Comparison of ENCODE assay signal across 8 mouse cellular contexts in the genomic region with DNA sequence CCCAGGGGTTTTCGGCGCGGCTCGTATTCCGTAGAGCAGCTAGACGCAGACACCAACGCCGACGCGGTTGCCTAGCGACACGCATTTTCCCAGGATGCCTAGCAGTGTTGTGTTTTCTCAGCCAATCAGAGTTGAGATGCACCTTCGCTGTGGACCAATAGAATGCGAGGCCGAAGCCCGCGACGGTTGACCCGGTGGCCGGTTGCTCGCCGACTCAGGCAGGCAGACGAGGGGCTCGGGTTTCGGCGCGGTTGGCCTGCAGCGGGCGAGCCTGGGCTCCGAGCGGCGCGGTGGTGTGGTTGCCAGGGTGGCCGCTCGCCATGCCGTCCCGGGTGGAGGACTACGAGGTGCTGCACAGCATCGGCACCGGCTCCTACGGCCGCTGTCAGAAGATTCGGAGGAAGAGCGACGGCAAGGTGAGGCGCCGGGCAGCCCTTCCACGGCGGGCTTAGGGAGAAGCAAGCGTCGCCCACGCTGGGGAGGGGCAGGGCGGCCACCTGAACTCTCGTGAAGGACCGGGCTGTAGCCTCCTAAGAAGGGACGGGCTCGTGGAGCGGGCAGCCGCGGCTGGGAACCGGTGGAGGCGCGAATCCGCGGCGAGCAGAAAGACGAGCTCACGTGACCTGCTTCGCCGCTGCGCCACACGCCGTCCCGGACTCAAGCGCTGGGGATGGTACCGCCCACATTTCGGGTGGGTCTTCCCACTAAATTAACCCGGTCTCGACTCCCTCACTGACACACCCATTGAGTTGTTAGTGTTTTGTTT. TPM values are rescaled to one million over a fixed set of nuclear protein-coding genes. Genes with fewer than 3 reads are reported as not detected.
DNase-seq lines count a peak whose midpoint lies in the region; ATAC-seq and TF ChIP-seq lines count a peak whose summit lies in the region.

A gene (plus strand): TSS at position 119 of the 766 bp plus-strand sequence.

- under 1% methylated on average over 79 of the region's 79 CpGs for WGBS in forebrain, embryonic 16.5 days
- WGBS in lung, embryonic 15.5 days = under 1% methylated on average over 79 of the region's 79 CpGs

- peak within 1 kb of the TSS; percentile 81 for H3K4me3 ChIP-seq in G1E (ENCODE audit: low read depth, low read length)
- H3K4me3 ChIP-seq in forebrain, embryonic 16.5 days (replicated peaks; ENCODE audit: low read length) = peak within 1 kb of the TSS; percentile 87
- peak within 1 kb of the TSS; percentile 93 for H3K4me3 ChIP-seq in lung, embryonic 15.5 days

- DNase-seq in G1E (ENCODE audit: low spot score) = peak; percentile 97
- peak; percentile 93 to 96 for DNase-seq in cerebellum, adult 18-20 months
- peak; percentile 98 for DNase-seq in heart, postnatal 4 days
- DNase-seq in layer of hippocampus, adult 8-10 months (ENCODE audit: low spot score in 2 of 2) = peak; percentile 97 to 98
- peak; percentile 93 for DNase-seq in ovary, adult 18-20 months (ENCODE audit: low spot score)
- DNase-seq in thymus, postnatal 0 days (ENCODE audit: low spot score) = peak; percentile 94

- H3K4me2 ChIP-seq in forebrain, embryonic 16.5 days (ENCODE audit: low read length) = peak within 1 kb of the TSS; percentile 72
- peak within 1 kb of the TSS; percentile 88 for H3K4me2 ChIP-seq in lung, embryonic 15.5 days

- H3K36me3 ChIP-seq in G1E (replicated peaks) = peaks cover 44% of the 10 kb centered on the region
- H3K36me3 ChIP-seq in forebrain, embryonic 16.5 days (ENCODE audit: control insufficient read depth, insufficient read depth) = no peaks in the 10 kb centered on the region
- peaks cover 32% of the 10 kb centered on the region for H3K36me3 ChIP-seq in lung, embryonic 15.5 days

- H3K4me1 ChIP-seq in G1E (ENCODE audit: insufficient read depth, low read depth, low read length) = peaks cover 36% of the 10 kb centered on the region
- H3K4me1 ChIP-seq in forebrain, embryonic 16.5 days (replicated peaks; ENCODE audit: control insufficient read depth, insufficient read depth, low read length) = peaks cover 15% of the 10 kb centered on the region
- H3K4me1 ChIP-seq in lung, embryonic 15.5 days = peaks cover 16% of the 10 kb centered on the region; the same call in 1 of the 2 replicates

- peaks cover 13% of the 10 kb centered on the region for H3K27me3 ChIP-seq in G1E (ENCODE audit: insufficient read depth, low read length)
- no peaks in the 10 kb centered on the region for H3K27me3 ChIP-seq in forebrain, embryonic 16.5 days (replicated peaks; ENCODE audit: control insufficient read depth, insufficient read depth, low read length)
- H3K27me3 ChIP-seq in lung, embryonic 15.5 days = no peaks in the 10 kb centered on the region

- H3K27ac ChIP-seq in forebrain, embryonic 16.5 days (ENCODE audit: low read length) = peak within 1 kb of the TSS; percentile 42; the same call in 1 of the 2 replicates
- peak within 1 kb of the TSS; percentile 90 for H3K27ac ChIP-seq in lung, embryonic 15.5 days

- peak; percentile 97 for ATAC-seq in G1E (ENCODE audit: extremely low read depth, insufficient number of reproducible peaks, low FRiP score, poor library complexity, severe bottlenecking)
- ATAC-seq in forebrain, embryonic 16.5 days = peak; percentile 97
- ATAC-seq in lung, embryonic 15.5 days (ENCODE audit: borderline replicate concordance, extremely low read depth, low FRiP score, low TSS enrichment) = peak; percentile 95

- TF ChIP-seq CTCF in G1E (IDR thresholded peaks at IDR 0.05; ENCODE audit: low read depth, low read length) = no peak

- peak within 1 kb of the TSS; percentile 64 for H3K9ac ChIP-seq in forebrain, embryonic 16.5 days (replicated peaks; ENCODE audit: low read depth, low read length)
- H3K9ac ChIP-seq in lung, embryonic 15.5 days = peak within 1 kb of the TSS; percentile 85

- H3K9me3 ChIP-seq in G1E (replicated peaks) = no peaks in the 10 kb centered on the region
- H3K9me3 ChIP-seq in forebrain, embryonic 16.5 days (ENCODE audit: control insufficient read depth, low read length) = no peaks in the 10 kb centered on the region
- no peaks in the 10 kb centered on the region for H3K9me3 ChIP-seq in lung, embryonic 15.5 days

RNA-seq across cellular contexts. Expression of the gene that starts here (rescaled TPM):
- total RNA-seq in G1E (2014; fragmentation: Nextera tagmentation) (42.0 and 61.9 TPM in 2 replicates), G1E (2017) (39.2 and 40.6 TPM in 2 replicates)
- 11.5 and 17.3 TPM in 2 replicates for polyA plus RNA-seq in G1E (2012)
- polyA plus RNA-seq in forebrain, embryonic 16.5 days (2015; fragmentation: Nextera tagmentation; extraction: Ambion mirVana) = 16.5 and 22.7 TPM in 2 replicates
- total RNA-seq in heart, postnatal 4 days (2021) = 10 to 100 TPM; 29.0 to 32.1 TPM
- 1 to 10 TPM; 1.2 to 2.2 (median 1.7) TPM for total RNA-seq in layer of hippocampus, adult 8-10 months (2022)
- polyA plus RNA-seq in lung, embryonic 15.5 days (2015; fragmentation: Nextera tagmentation; extraction: Ambion mirVana) = 49.6 and 53.9 TPM in 2 replicates
- polyA plus RNA-seq in thymus, postnatal 0 days (2015; fragmentation: Nextera tagmentation; extraction: Ambion mirVana) = 49.8 and 53.1 TPM in 2 replicates

Comparison
In these comparisons a context has a peak if more than half of its experiments do, and no peak if none do; other contexts are left out.
1. Peak in every context shown above with its lines: DNase-seq, ATAC-seq, H3K4me3 ChIP-seq and H3K27ac ChIP-seq.
2. RNA of the gene that starts here (total RNA-seq): 39.2 to 61.9 TPM in G1E and 29.0 to 32.1 TPM in heart, postnatal 4 days; 1.2 to 2.2 TPM in layer of hippocampus, adult 8-10 months; every median in the first group is over 4 times any median in the second.